Mouse (Mus musculus) bone marrow macrophage, adult 2 months (primary cell): ENCODE data around the gene Phgr1.

ENCODE experiments used
- CTCF ChIP-seq: IDR thresholded peaks from 2 replicates; pipeline ENCODE4 v1.5.1; 2012; ENCODE audit warnings: low read depth, mild to moderate bottlenecking, low read length, moderate library complexity
- POLR2A ChIP-seq: IDR thresholded peaks from 2 replicates; pipeline ENCODE4 v1.6.1; 2012; ENCODE audit warnings: mild to moderate bottlenecking, low read depth, low read length, borderline replicate concordance

GRCm38 (mm10) chr2:118745915-118746901 lies 26.4 kb upstream of the Phgr1 start:
- TF ChIP-seq POLR2A (no peak), CTCF (no peak)
